Mouse (Mus musculus): ENCODE measurements at regions not wholly inside any gene's neighbourhood (a gene's known extent, or its start where the extent isn't known, plus 50 kb on each side); places are given as distances from the start of the nearest gene placed in this dataset.

- no peak for TF ChIP-seq CTCF (IDR thresholded peaks at IDR 0.05 in 2 of 3, conservative IDR thresholded peaks at IDR 0.05 in 1 of 3; ENCODE audit: control insufficient read depth in 1 of 3, insufficient read depth in 1 of 3, low read depth in 2 of 3, low read length in 3 of 3, poor library complexity in 1 of 3, severe bottlenecking in 1 of 3)
- no peak for TF ChIP-seq USF1 (IDR thresholded peaks at IDR 0.05; ENCODE audit: low read depth, low read length)
- no peak; the same call in 1 of the 2 replicates for TF ChIP-seq TAL1 (IDR thresholded peaks at IDR 0.05; ENCODE audit: low read length)
- TF ChIP-seq MYC (IDR thresholded peaks at IDR 0.05; ENCODE audit: low read depth, low read length) = peak; percentile 94; the same call in 1 of the 2 replicates
- peak; percentile 97 for TF ChIP-seq RCOR1 (IDR thresholded peaks at IDR 0.05; ENCODE audit: low read depth, low read length)
- TF ChIP-seq POLR2A (IDR thresholded peaks at IDR 0.05; ENCODE audit: control insufficient read depth in 1 of 2, insufficient read depth in 1 of 2, low read depth in 1 of 2, low read length in 2 of 2, poor library complexity in 1 of 2) = 0 out of 4 replicates have a peak, but pooled peaks of 1 of the 2 experiments have one; percentile 17
- peak; percentile 96 to 97 for TF ChIP-seq EP300 (IDR thresholded peaks at IDR 0.05; ENCODE audit: low read depth in 1 of 2, low read length in 2 of 2)
- TF ChIP-seq E2F4 (IDR thresholded peaks at IDR 0.05; ENCODE audit: borderline replicate concordance, low read depth, low read length) = no peak
Measured at GRCm38 (mm10) chr4:53239856-53240255, 80.2 kb upstream of the Abca1 start.
